Comparison of ENCODE assay signal across 27 mouse cellular contexts in genomic region chr11:77904707-77905106, GRCm38 (mm10). TPM values are rescaled to one million over a fixed set of nuclear protein-coding genes. Genes with fewer than 3 reads are reported as not detected.
DNase-seq lines count a peak whose midpoint lies in the region; ATAC-seq and TF ChIP-seq lines count a peak whose summit lies in the region.
"Had no signal": no experiment of that assay in that cellular context is flagged by ENCODE, and none has a peak within 500 bp of the region (broad histone marks: within the 10 kb centered on the region; RNA-seq: fewer than 3 reads in every experiment).

No protein-coding gene starts in this region.

- in situ Hi-C loops in ES-E14 (cut with MboI; ENCODE audit: low sequenced_read_pairs in 2 of 2, unreplicated experiment in 2 of 2): no loop called here

- peak overlapping the region; percentile 99 for H3K27ac ChIP-seq in ES-Bruce4 (ENCODE audit: insufficient read depth, low read length)
- H3K27ac ChIP-seq in ES-E14 (ENCODE audit: insufficient read depth, low read depth, low read length, poor library complexity, severe bottlenecking): peak overlapping the region; percentile 97
- H3K27ac ChIP-seq in liver, postnatal 0 days (ENCODE audit: low read depth): no peak overlapping the region
- H3K27ac ChIP-seq: embryonic facial prominence, embryonic 13.5 days; embryonic facial prominence, embryonic 15.5 days; forebrain, embryonic 10.5 days had no signal

- no peak for TF ChIP-seq POLR2A in ES-Bruce4 (IDR thresholded peaks at IDR 0.05; ENCODE audit: insufficient read depth, low read length)

- DNase-seq in ES-E14 (ENCODE audit: low read depth, low spot score): no peak
- DNase-seq in ZHBTc4 (ENCODE audit: low read depth, low spot score): peak; percentile 66
- DNase-seq in liver, postnatal 0 days: no peak
- DNase-seq in layer of hippocampus, adult 9-11 months: no peak
- no peak for DNase-seq in adrenal gland, adult 2 months
- DNase-seq: adrenal gland, postnatal 10 days; adrenal gland, postnatal 25 days; cerebellum, adult 11 months; cerebellum, adult 18-20 months; cerebellum, adult 8-10 months; cerebellum, adult 9-11 months; cerebellum, postnatal 14 days; cerebellum, postnatal 36 days; embryo, embryonic 11 days had no signal

- 25% methylated on average over 1 of the region's 1 CpGs for WGBS in liver, postnatal 0 days (ENCODE audit: insufficient replicate concordance)

- no peak overlapping the region for H3K4me2 ChIP-seq in liver, postnatal 0 days (ENCODE audit: low read depth, low read length)
- H3K4me2 ChIP-seq: embryonic facial prominence, embryonic 13.5 days; embryonic facial prominence, embryonic 15.5 days; forebrain, embryonic 12.5 days had no signal

- H3K9me3 ChIP-seq in E14TG2a.4 (ENCODE audit: low read length): no peaks in the 10 kb centered on the region
- no peaks in the 10 kb centered on the region for H3K9me3 ChIP-seq in ES-Bruce4 (replicated peaks; ENCODE audit: control insufficient read depth, insufficient read depth, low read length, poor library complexity, severe bottlenecking)
- H3K9me3 ChIP-seq in ES-E14 (ENCODE audit: control insufficient read depth, insufficient read depth, low read depth, low read length): no peaks in the 10 kb centered on the region
- H3K9me3 ChIP-seq in liver, postnatal 0 days (ENCODE audit: low read length): no peaks in the 10 kb centered on the region
- H3K9me3 ChIP-seq: embryonic facial prominence, embryonic 13.5 days; embryonic facial prominence, embryonic 15.5 days; forebrain, embryonic 10.5 days; forebrain, embryonic 12.5 days; G1E had no signal

- TF ChIP-seq CTCF in E14TG2a.4 (conservative IDR thresholded peaks at IDR 0.05; ENCODE audit: low read length) (no peak), ES-Bruce4 (IDR thresholded peaks at IDR 0.05; ENCODE audit: low read depth, low read length) (no peak)
- no peak for TF ChIP-seq CTCF in liver, postnatal 0 days (IDR thresholded peaks at IDR 0.05; ENCODE audit: low read depth)

- H3K36me3 ChIP-seq in E14TG2a.4 (ENCODE audit: insufficient read depth, low read length) (no peaks in the 10 kb centered on the region), ES-Bruce4 (ENCODE audit: control insufficient read depth, insufficient read depth, low read length, poor library complexity, severe bottlenecking) (no peaks in the 10 kb centered on the region), ES-E14 (ENCODE audit: control insufficient read depth, insufficient read depth, low read length, poor library complexity, severe bottlenecking) (no peaks in the 10 kb centered on the region)
- H3K36me3 ChIP-seq in liver, postnatal 0 days (replicated peaks; ENCODE audit: insufficient read depth, low read length): no peaks in the 10 kb centered on the region
- H3K36me3 ChIP-seq: embryonic facial prominence, embryonic 13.5 days; embryonic facial prominence, embryonic 15.5 days; forebrain, embryonic 10.5 days; forebrain, embryonic 12.5 days; G1E had no signal

- H3K9ac ChIP-seq in ES-Bruce4 (ENCODE audit: low read depth, poor library complexity, severe bottlenecking): peak overlapping the region; percentile 77
- peak overlapping the region; percentile 60; the same call in 1 of the 2 replicates for H3K9ac ChIP-seq in ES-E14 (ENCODE audit: insufficient read depth, low read depth, low read length, poor library complexity, severe bottlenecking)
- no peak overlapping the region for H3K9ac ChIP-seq in liver, postnatal 0 days (replicated peaks)
- H3K9ac ChIP-seq: embryonic facial prominence, embryonic 13.5 days; embryonic facial prominence, embryonic 15.5 days; forebrain, embryonic 12.5 days had no signal

- TF ChIP-seq EP300 in ES-Bruce4 (IDR thresholded peaks at IDR 0.05; ENCODE audit: insufficient read depth, low read depth, low read length): peak; percentile 86
- TF ChIP-seq EP300 in liver, postnatal 0 days (IDR thresholded peaks at IDR 0.05; ENCODE audit: low read depth): no peak

- no peak for ATAC-seq in liver, postnatal 0 days
- ATAC-seq: activated CD4-positive, CD25-positive, alpha-beta regulatory T cell, adult 4 months; CD4-positive, CD25-positive, alpha-beta regulatory T cell, adult 4 months; forebrain, embryonic 14.5 days; Patski had no signal

- H3K4me1 ChIP-seq in E14TG2a.4 (replicated peaks; ENCODE audit: low read depth, low read length) (peaks cover 78% of the 10 kb centered on the region), ES-Bruce4 (ENCODE audit: control insufficient read depth, insufficient read depth, low read length) (peaks cover 5% of the 10 kb centered on the region), ES-E14 (ENCODE audit: control insufficient read depth in 2 of 2, insufficient read depth in 2 of 2, low read length in 2 of 2, poor library complexity in 1 of 2) (peaks cover 14 to 28% of the 10 kb centered on the region in 2 experiments)
- no peaks in the 10 kb centered on the region; the same call in 1 of the 2 replicates for H3K4me1 ChIP-seq in liver, postnatal 0 days (ENCODE audit: insufficient read depth)

- no peaks in the 10 kb centered on the region for H3K27me3 ChIP-seq in E14TG2a.4 (ENCODE audit: insufficient read depth, low read length)
- H3K27me3 ChIP-seq in ES-Bruce4 (ENCODE audit: control insufficient read depth, insufficient read depth, low read length, poor library complexity, severe bottlenecking): no peaks in the 10 kb centered on the region
- H3K27me3 ChIP-seq in liver, postnatal 0 days (ENCODE audit: insufficient read depth, low read length): no peaks in the 10 kb centered on the region

- H3K4me3 ChIP-seq in E14TG2a.4 (replicated peaks; ENCODE audit: low read length) (peak overlapping the region; percentile 79), ES-Bruce4 (ENCODE audit: low read depth, low read length) (no peak overlapping the region), ES-E14 (ENCODE audit: insufficient read depth in 1 of 2, low read depth in 1 of 2, low read length in 2 of 2, poor library complexity in 1 of 2, severe bottlenecking in 1 of 2) (peak overlapping the region; percentile 9 to 36)
- H3K4me3 ChIP-seq in liver, postnatal 0 days (ENCODE audit: low read depth, low read length): no peak overlapping the region
- H3K4me3 ChIP-seq: embryonic facial prominence, embryonic 13.5 days; embryonic facial prominence, embryonic 15.5 days; erythroblast, embryonic 14.5 days; forebrain, embryonic 10.5 days; forebrain, embryonic 12.5 days had no signal

TF ChIP-seq in ES-E14, 5 proteins besides CTCF, POLR2A, EP300 and RAD21:
- TF ChIP-seq HCFC1 (IDR thresholded peaks at IDR 0.05; ENCODE audit: borderline replicate concordance, insufficient read depth, low read length): no peak
- peak; percentile 87 for TF ChIP-seq ZNF384 (IDR thresholded peaks at IDR 0.05; ENCODE audit: low read depth, low read length)
- TF ChIP-seq ZC3H11A (IDR thresholded peaks at IDR 0.05; ENCODE audit: borderline replicate concordance, low read depth, low read length): no peak
- TF ChIP-seq CHD2 (IDR thresholded peaks at IDR 0.05; ENCODE audit: low read depth, low read length): no peak
- no peak for TF ChIP-seq MAFK (IDR thresholded peaks at IDR 0.05; ENCODE audit: insufficient read depth, low read depth, low read length)
TF ChIP-seq in ES-E14: peak in this region for 1.

RNA-seq across cellular contexts. Expression of gene Pipox, which starts 10.8 kb away (rescaled TPM):
- 14.3 and 17.0 TPM in 2 replicates for polyA plus RNA-seq in ES-Bruce4 (2011; ENCODE audit: insufficient read depth, insufficient read length, low read depth, missing spikeins)
- 27.3 and 33.3 TPM in 2 replicates for total RNA-seq in ES-E14 (2012; rRNA removed)
- 48.9 and 53.4 TPM in 2 replicates for polyA plus RNA-seq in liver, postnatal 0 days (2015; fragmentation: Nextera tagmentation; extraction: Ambion mirVana)
- 1 to 10 TPM in 1 of 2 experiments, under 1 TPM in 1; 0.35 to 1.8 TPM for total RNA-seq in adrenal gland, adult 2 months (2021)
- 3.0 and 4.3 TPM in 2 replicates for polyA plus RNA-seq in adrenal gland, adult 2 months (2012; rRNA removed)
- total RNA-seq: common myeloid progenitor, adult 5-6 weeks; G1E had no signal
- polyA plus RNA-seq: erythroblast, embryonic 14.5 days; G1E had no signal

RNA-seq across cellular contexts. Expression of gene Sez6, which starts 25.9 kb away (rescaled TPM):
- polyA plus RNA-seq in ES-Bruce4 (2011; ENCODE audit: insufficient read depth, insufficient read length, low read depth, missing spikeins): 0.33 and 0.57 TPM in 2 replicates
- total RNA-seq in ES-E14 (2012; rRNA removed): 0.45 and 0.63 TPM in 2 replicates
- polyA plus RNA-seq in liver, postnatal 0 days (2015; fragmentation: Nextera tagmentation; extraction: Ambion mirVana): not detected in 2 replicates
- 1 to 10 TPM; 2.9 to 4.4 TPM for total RNA-seq in adrenal gland, adult 2 months (2021)
- polyA plus RNA-seq in adrenal gland, adult 2 months (2012; rRNA removed): 1.5 and 2.0 TPM in 2 replicates
- total RNA-seq: common myeloid progenitor, adult 5-6 weeks had no signal
- polyA plus RNA-seq: CD4-positive, CD25-positive, alpha-beta regulatory T cell, adult 4 months; erythroblast, embryonic 14.5 days; Patski had no signal

Comparison
In these comparisons a context has a peak if more than half of its experiments do, and no peak if none do; other contexts are left out.
1. H3K4me3 ChIP-seq: peak in E14TG2a.4 (single experiment) and ES-E14 (2 of 2); none in ES-Bruce4 (single experiment) and liver, postnatal 0 days (single experiment).